ENCODE assay signal across 24 mouse cellular contexts in the genomic region with DNA sequence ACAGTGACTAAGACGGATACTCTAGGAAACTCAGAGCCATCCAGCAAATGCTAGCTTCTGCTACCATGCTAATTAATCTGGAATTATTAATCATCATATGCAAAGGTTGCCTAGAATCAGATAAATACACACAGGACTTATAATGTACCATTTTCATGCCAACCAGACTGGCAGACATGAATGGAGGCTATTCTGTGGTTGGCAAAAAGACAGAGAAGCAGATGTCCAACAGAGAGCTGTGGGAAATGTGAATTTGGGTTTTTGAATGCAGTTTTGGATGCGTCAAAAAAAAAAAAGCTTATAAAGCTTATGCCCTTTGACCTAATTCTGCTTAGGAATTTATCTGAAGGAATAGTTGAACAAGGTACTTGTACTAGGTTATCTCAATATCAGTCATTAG. TPM values are rescaled to one million over a fixed set of nuclear protein-coding genes. Genes with fewer than 3 reads are reported as not detected.
"Had no signal": no experiment of that assay in that cellular context is flagged by ENCODE, and none has a peak within 500 bp of the region (broad histone marks: within the 10 kb centered on the region; RNA-seq: fewer than 3 reads in every experiment).

No protein-coding gene starts in this region.

- H3K27ac ChIP-seq: limb, embryonic 12.5 days; liver, embryonic 14.5 days; macrophage; midbrain, embryonic 12.5 days had no signal

- H3K4me3 ChIP-seq: limb, embryonic 12.5 days; limb, embryonic 15.5 days; midbrain, embryonic 12.5 days had no signal

- H3K27me3 ChIP-seq: limb, embryonic 12.5 days; limb, embryonic 15.5 days; midbrain, embryonic 12.5 days had no signal

- H3K4me1 ChIP-seq: midbrain, embryonic 12.5 days had no signal

- H3K9me3 ChIP-seq: limb, embryonic 12.5 days; limb, embryonic 15.5 days; midbrain, embryonic 12.5 days had no signal

- H3K9ac ChIP-seq: limb, embryonic 12.5 days; limb, embryonic 15.5 days; liver, embryonic 14.5 days; liver, postnatal 0 days; lung, embryonic 14.5 days; midbrain, embryonic 12.5 days had no signal

- DNase-seq: kidney, adult 9 months; left cerebral cortex, postnatal 4 days; liver, postnatal 0 days; lung, embryonic 14.5 days; thymus, adult 18-20 months; thymus, postnatal 14 days; thymus, postnatal 4 days had no signal

- ATAC-seq: liver, postnatal 0 days; lung, postnatal 0 days; midbrain, embryonic 16.5 days had no signal

- H3K4me2 ChIP-seq: limb, embryonic 12.5 days; limb, embryonic 15.5 days; liver, embryonic 11.5 days; lung, embryonic 14.5 days; midbrain, embryonic 12.5 days had no signal

RNA-seq across cellular contexts. Expression of a gene that starts 23.0 kb away (rescaled TPM):
- total RNA-seq: layer of hippocampus, adult 18-20 months; layer of hippocampus, postnatal 14 days; left cerebral cortex, adult 8-10 months; left cerebral cortex, postnatal 14 days; left cerebral cortex, postnatal 4 days; megakaryocyte, adult 5-6 weeks had no signal
- polyA plus RNA-seq: kidney, embryonic 16.5 days; limb, embryonic 12.5 days; limb, embryonic 15.5 days; liver, embryonic 11.5 days; liver, embryonic 14.5 days; liver, postnatal 0 days; lung, embryonic 14.5 days; lung, postnatal 0 days; macrophage; midbrain, embryonic 12.5 days; neural tube, embryonic 11.5 days; small intestine, adult 2 months; stomach, embryonic 16.5 days had no signal

RNA-seq across cellular contexts. Expression of a gene that starts 26.0 kb away (rescaled TPM):
- total RNA-seq: megakaryocyte, adult 5-6 weeks had no signal
- polyA plus RNA-seq: kidney, embryonic 16.5 days; limb, embryonic 12.5 days; limb, embryonic 15.5 days; liver, embryonic 11.5 days; liver, embryonic 14.5 days; liver, postnatal 0 days; lung, embryonic 14.5 days; lung, postnatal 0 days; macrophage had no signal
